Mouse (Mus musculus) forebrain, embryonic 16.5 days (tissue): ENCODE measurements around the gene Scn2b. TPM values are rescaled to one million over a fixed set of nuclear protein-coding genes. Genes with fewer than 3 reads are reported as not detected.
A peak's percentile ranks its signal among the peaks of the same experiment; 100 is the strongest.

Source experiments
- ATAC-seq: fragments of 200-750 bp; cut with Nextera tagmentation; 2 replicates; pipeline ENCODE4 v1.8.0; 2017; ENCODE audit warnings: mild to moderate bottlenecking, moderate library complexity
- H3K27ac ChIP-seq: fragments of 300-500 bp; sonication (generic); 2 replicates; pipeline ENCODE4 v1.5.1; 2014; ENCODE audit warnings: low read length, control low read depth
- H3K27me3 ChIP-seq: fragments of 300-500 bp; sonication (generic); replicated peaks from 2 replicates; pipeline ENCODE4 v1.6.1; 2014; ENCODE audit warnings: low read length; ENCODE audit not compliant: control insufficient read depth, insufficient read depth
- H3K36me3 ChIP-seq: fragments of 300-500 bp; sonication (generic); 2 replicates; pipeline ENCODE4 v1.6.1; 2014; ENCODE audit not compliant: control insufficient read depth, insufficient read depth
- H3K4me1 ChIP-seq: fragments of 300-500 bp; sonication (generic); replicated peaks from 2 replicates; pipeline ENCODE4 v1.6.1; 2014; ENCODE audit warnings: low read length; ENCODE audit not compliant: control insufficient read depth, insufficient read depth
- H3K4me2 ChIP-seq: fragments of 300-500 bp; sonication (generic); 2 replicates; pipeline ENCODE4 v1.6.1; 2014; ENCODE audit warnings: mild to moderate bottlenecking, low read length, control low read depth
- H3K4me3 ChIP-seq: fragments of 300-500 bp; sonication (generic); replicated peaks from 2 replicates; pipeline ENCODE4 v1.5.1; 2014; ENCODE audit warnings: mild to moderate bottlenecking, low read length, control low read depth
- H3K9ac ChIP-seq: fragments of 300-500 bp; sonication (generic); replicated peaks from 2 replicates; pipeline ENCODE4 v1.6.1; 2014; ENCODE audit warnings: low read depth, low read length, control low read depth
- H3K9me3 ChIP-seq: fragments of 300-500 bp; sonication (generic); 2 replicates; pipeline ENCODE4 v1.6.1; 2016; ENCODE audit warnings: low read length; ENCODE audit not compliant: control insufficient read depth
- WGBS: fragments of 180-500 bp; shearing (Covaris S2); extraction: QIAGEN DNeasy Blood & Tissue Kit; methylation state at CpG from one replicate; pipeline ENCODE4 v1.1.7; 2014; 5-methylcytosine and 5-hydroxymethylcytosine counted together
- polyA plus RNA-seq: library from polyadenylated mRNA; unstranded; fragments of >200 nt; fragmentation: Nextera tagmentation; extraction: Ambion mirVana; gene quantifications from 2 replicates; pipeline ENCODE4 v1.2.1, GENCODE M21; 2015

The Scn2b gene
- polyA plus RNA-seq, 1 experiment from 2014 or later, result 6.9 TPM

- Histone ChIP-seq H3K36me3 (no peaks in the 10 kb centered on the region), H3K9ac (peak overlapping the region; percentile 31), H3K4me3 (peak overlapping the region; percentile 37), H3K4me1 (peaks cover 5% of the 10 kb centered on the region), H3K27me3 (peaks cover 58% of the 10 kb centered on the region), H3K27ac (no peak overlapping the region), H3K9me3 (no peaks in the 10 kb centered on the region), H3K4me2 (peak overlapping the region; percentile 60)
- 3% methylated on average over 5 of the region's 5 CpGs for WGBS
- no peak for ATAC-seq
Measured at GRCm38 (mm10) chr9:45146267-45146597, 28.6 kb downstream of the Scn2b start.

- Histone ChIP-seq H3K4me1 (peaks cover 2% of the 10 kb centered on the region), H3K9ac (no peak overlapping the region), H3K36me3 (no peaks in the 10 kb centered on the region), H3K4me3 (no peak overlapping the region), H3K4me2 (no peak overlapping the region), H3K9me3 (no peaks in the 10 kb centered on the region), H3K27ac (no peak overlapping the region), H3K27me3 (peaks cover 19% of the 10 kb centered on the region)
- 33% methylated on average over 1 of the region's 1 CpGs for WGBS
- no peak for ATAC-seq
Measured at GRCm38 (mm10) chr9:45150933-45151332, 33.4 kb downstream of the Scn2b start.

GRCm38 (mm10) chr9:45153361-45153760, 35.8 kb downstream of the Scn2b start:
- no peak overlapping the region for H3K4me3 ChIP-seq
- no peaks in the 10 kb centered on the region for H3K4me1 ChIP-seq
- no peak overlapping the region for H3K4me2 ChIP-seq
- H3K36me3 ChIP-seq, result no peaks in the 10 kb centered on the region
- H3K27ac ChIP-seq, result no peak overlapping the region
- no peak overlapping the region for H3K9ac ChIP-seq
- ATAC-seq, result no peak
- no peaks in the 10 kb centered on the region for H3K9me3 ChIP-seq
- WGBS, result 75% methylated on average over 7 of the region's 7 CpGs
- H3K27me3 ChIP-seq, result 0 out of 2 replicates have a peak, but pooled peaks cover under 1% of the 10 kb centered on the region

DNA sequence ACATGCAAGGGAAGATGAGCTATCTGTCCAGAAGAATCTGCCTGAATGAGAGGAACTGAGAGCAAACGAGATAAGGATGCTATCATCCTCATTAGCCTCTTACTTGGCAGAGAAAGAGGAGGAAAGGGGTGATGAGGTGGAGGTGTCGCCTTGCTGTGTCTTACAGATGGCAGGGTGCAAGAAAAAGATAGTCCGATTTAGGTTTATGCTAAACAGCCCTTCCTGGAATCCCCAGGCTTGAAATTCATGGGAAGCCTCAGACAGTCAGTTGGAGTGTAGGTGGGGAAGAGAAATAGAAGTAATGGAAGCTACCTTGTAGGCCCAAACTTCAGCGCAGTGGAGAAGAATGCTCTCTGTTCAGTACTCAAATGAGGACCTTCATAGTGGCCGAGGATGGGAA, 50.3 kb downstream of the Scn2b start:
- Histone ChIP-seq H3K36me3 (no peaks in the 10 kb centered on the region), H3K27me3 (no peaks in the 10 kb centered on the region), H3K4me3 (no peak overlapping the region), H3K4me2 (no peak overlapping the region), H3K9ac (no peak overlapping the region), H3K27ac (no peak overlapping the region), H3K9me3 (no peaks in the 10 kb centered on the region), H3K4me1 (no peaks in the 10 kb centered on the region)
- no peak for ATAC-seq
- WGBS, result 74% methylated on average over 5 of the region's 5 CpGs

GRCm38 (mm10) chr9:45170150-45170549, 52.6 kb downstream of the Scn2b start:
- H3K4me2 ChIP-seq, result no peak overlapping the region
- ATAC-seq, result no peak
- WGBS, result 89% methylated on average over 5 of the region's 5 CpGs
- no peaks in the 10 kb centered on the region for H3K4me1 ChIP-seq
- no peak overlapping the region for H3K9ac ChIP-seq
- no peaks in the 10 kb centered on the region for H3K27me3 ChIP-seq
- no peak overlapping the region for H3K27ac ChIP-seq
- no peak overlapping the region for H3K4me3 ChIP-seq
- H3K36me3 ChIP-seq, result no peaks in the 10 kb centered on the region
- H3K9me3 ChIP-seq, result no peaks in the 10 kb centered on the region

GRCm38 (mm10) chr9:45171073-45171610, 53.6 kb downstream of the Scn2b start:
- Histone ChIP-seq H3K36me3 (no peaks in the 10 kb centered on the region), H3K27me3 (no peaks in the 10 kb centered on the region), H3K9ac (no peak overlapping the region), H3K9me3 (no peaks in the 10 kb centered on the region), H3K27ac (no peak overlapping the region), H3K4me2 (no peak overlapping the region), H3K4me3 (no peak overlapping the region), H3K4me1 (no peaks in the 10 kb centered on the region)
- ATAC-seq, result no peak
- 72% methylated on average over 1 of the region's 1 CpGs for WGBS

DNA sequence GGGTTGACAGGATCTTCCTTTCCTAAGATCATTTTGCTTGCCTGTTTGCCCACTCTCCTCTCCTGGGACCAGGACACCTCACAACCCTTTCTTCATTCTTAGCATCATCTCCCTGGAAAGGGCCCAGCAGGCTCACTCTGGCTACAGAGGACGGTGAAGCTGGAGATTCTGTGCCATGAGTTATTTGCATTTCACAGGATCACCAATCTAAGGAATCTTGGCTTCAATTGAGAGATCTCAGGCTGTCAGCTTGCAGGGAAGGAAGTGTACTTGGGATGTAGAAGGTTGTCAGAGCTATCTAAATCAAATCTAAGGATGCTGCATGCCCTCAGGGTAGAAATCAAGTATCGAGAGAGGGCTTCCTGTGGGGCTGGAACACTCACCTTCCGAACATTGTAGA, 55.9 kb downstream of the Scn2b start:
- no peaks in the 10 kb centered on the region for H3K4me1 ChIP-seq
- H3K9ac ChIP-seq, result no peak overlapping the region
- WGBS, result 72% methylated on average over 3 of the region's 3 CpGs
- ATAC-seq, result no peak
- no peak overlapping the region for H3K4me2 ChIP-seq
- no peaks in the 10 kb centered on the region for H3K27me3 ChIP-seq
- no peaks in the 10 kb centered on the region for H3K9me3 ChIP-seq
- H3K27ac ChIP-seq, result no peak overlapping the region
- H3K36me3 ChIP-seq, result no peaks in the 10 kb centered on the region
- H3K4me3 ChIP-seq, result no peak overlapping the region

- Histone ChIP-seq H3K4me3 (no peak overlapping the region), H3K9me3 (no peaks in the 10 kb centered on the region), H3K36me3 (no peaks in the 10 kb centered on the region), H3K9ac (no peak overlapping the region), H3K27me3 (no peaks in the 10 kb centered on the region), H3K4me1 (no peaks in the 10 kb centered on the region), H3K4me2 (no peak overlapping the region), H3K27ac (no peak overlapping the region)
- WGBS, result 86% methylated on average over 5 of the region's 5 CpGs
- no peak for ATAC-seq
Measured at GRCm38 (mm10) chr9:45179282-45179681, 61.7 kb downstream of the Scn2b start.
